In genomic region chr10:99176911-99177310, GRCm38 (mm10) we compare ENCODE assay signal across 44 mouse cellular contexts. TPM values are rescaled to one million over a fixed set of nuclear protein-coding genes. Genes with fewer than 3 reads are reported as not detected.
"Had no signal": no experiment of that assay in that cellular context is flagged by ENCODE, and none has a peak within 500 bp of the region (broad histone marks: within the 10 kb centered on the region; RNA-seq: fewer than 3 reads in every experiment).

No protein-coding gene starts in this region.

- DNase-seq: left cerebral cortex, postnatal 4 days; liver; liver, embryonic 13.5 days; liver, postnatal 0 days; lung, adult 18-20 months; lung, adult 2 months; lung, postnatal 10 days; lung, postnatal 36 days; lung, postnatal 4 days; midbrain, embryonic 14.5 days had no signal

- H3K4me3 ChIP-seq: left cerebral cortex, adult 2 months; limb, embryonic 10.5 days; limb, embryonic 12.5 days; limb, embryonic 13.5 days; limb, embryonic 15.5 days; liver, embryonic 12.5 days; liver, embryonic 13.5 days; liver, embryonic 15.5 days; lung, embryonic 15.5 days; midbrain, embryonic 10.5 days; midbrain, embryonic 12.5 days; midbrain, embryonic 13.5 days; midbrain, embryonic 15.5 days; myocyte; neural tube, embryonic 12.5 days had no signal

- H3K36me3 ChIP-seq: limb, embryonic 15.5 days; liver, embryonic 12.5 days; liver, embryonic 13.5 days; liver, embryonic 15.5 days; lung, embryonic 15.5 days; midbrain, embryonic 15.5 days had no signal

- H3K9ac ChIP-seq: limb, embryonic 12.5 days; limb, embryonic 13.5 days; limb, embryonic 15.5 days; liver, embryonic 12.5 days; liver, embryonic 13.5 days; liver, embryonic 14.5 days; liver, embryonic 15.5 days; liver, postnatal 0 days; lung, embryonic 15.5 days; midbrain, embryonic 12.5 days; midbrain, embryonic 13.5 days; midbrain, embryonic 15.5 days; neural tube, embryonic 12.5 days had no signal

- H3K4me1 ChIP-seq: midbrain, embryonic 15.5 days had no signal

- H3K27me3 ChIP-seq: limb, embryonic 12.5 days; limb, embryonic 13.5 days; limb, embryonic 15.5 days; liver, embryonic 12.5 days; liver, embryonic 13.5 days; liver, embryonic 15.5 days; lung, embryonic 15.5 days; megakaryocyte, embryonic 14.5 days; midbrain, embryonic 12.5 days; midbrain, embryonic 13.5 days; midbrain, embryonic 15.5 days; neural tube, embryonic 12.5 days had no signal

- ATAC-seq: liver, embryonic 12.5 days; liver, postnatal 0 days; lung, postnatal 0 days; midbrain, embryonic 13.5 days; midbrain, embryonic 15.5 days; midbrain, embryonic 16.5 days had no signal

- H3K27ac ChIP-seq: left cerebral cortex, adult 2 months; limb, embryonic 12.5 days; limb, embryonic 13.5 days; limb, embryonic 15.5 days; liver, embryonic 12.5 days; liver, embryonic 13.5 days; liver, embryonic 14.5 days; liver, embryonic 15.5 days; lung, embryonic 15.5 days; midbrain, embryonic 10.5 days; midbrain, embryonic 12.5 days; midbrain, embryonic 13.5 days; midbrain, embryonic 15.5 days; neural tube, embryonic 12.5 days had no signal

- H3K9me3 ChIP-seq: limb, embryonic 10.5 days; limb, embryonic 13.5 days; limb, embryonic 15.5 days; liver, embryonic 12.5 days; liver, embryonic 13.5 days; liver, embryonic 15.5 days; lung, embryonic 15.5 days; megakaryocyte, embryonic 14.5 days; midbrain, embryonic 10.5 days; midbrain, embryonic 12.5 days; midbrain, embryonic 13.5 days; midbrain, embryonic 15.5 days; neural tube, embryonic 12.5 days had no signal

- H3K4me2 ChIP-seq: limb, embryonic 12.5 days; limb, embryonic 13.5 days; limb, embryonic 15.5 days; liver, embryonic 12.5 days; liver, embryonic 13.5 days; liver, embryonic 15.5 days; lung, embryonic 15.5 days; midbrain, embryonic 11.5 days; midbrain, embryonic 12.5 days; midbrain, embryonic 13.5 days; midbrain, embryonic 15.5 days; neural tube, embryonic 12.5 days had no signal

RNA-seq across cellular contexts. Expression of gene Phxr2, which starts 50.8 kb away (rescaled TPM):
- total RNA-seq: left cerebral cortex, adult 18-20 months; left cerebral cortex, adult 2 months; left cerebral cortex, adult 8-10 months; left cerebral cortex, postnatal 10 days; left cerebral cortex, postnatal 14 days; left cerebral cortex, postnatal 25 days; left cerebral cortex, postnatal 36 days; left cerebral cortex, postnatal 4 days; megakaryocyte progenitor cell, adult 5-6 weeks; megakaryocyte, adult 5-6 weeks; midbrain, postnatal 0 days; monocyte, adult 5-6 weeks had no signal
- polyA plus RNA-seq: limb, embryonic 11.5 days; limb, embryonic 13.5 days; limb, embryonic 14.5 days; limb, embryonic 15.5 days; liver, embryonic 12.5 days; liver, embryonic 13.5 days; liver, embryonic 14.5 days; liver, embryonic 15.5 days; liver, embryonic 16.5 days; liver, postnatal 0 days; lung, adult 2 months; lung, embryonic 15.5 days; lung, embryonic 16.5 days; lung, postnatal 0 days; midbrain, embryonic 11.5 days; midbrain, embryonic 12.5 days; midbrain, embryonic 13.5 days; midbrain, embryonic 15.5 days; midbrain, embryonic 16.5 days; midbrain, postnatal 0 days; myocyte; neural tube, embryonic 11.5 days had no signal
